Mouse (Mus musculus) heart, postnatal 4 days (tissue): ENCODE measurements around the gene Ifi202b. TPM values are rescaled to one million over a fixed set of nuclear protein-coding genes. Genes with fewer than 3 reads are reported as not detected.

Source experiments
- total RNA-seq, 2 experiments: library from RNA; stranded (reverse); gene quantifications; 2 replicates each; pipeline ENCODE4 v1.2.3; 2021

Gene Ifi202b
- total RNA-seq, 2 experiments from 2014 or later, result not detected

Other genes starting within 250 kb of the Ifi202b start
- gene Ifi207, start 241.0 kb downstream of the Ifi202b start, total RNA-seq, result 1 to 10 TPM in 1 of 2 experiments, under 1 TPM in 1; 0.68 to 1.1 TPM
- 1 to 10 TPM in 1 of 2 experiments, under 1 TPM in 1; 0.92 to 1.1 TPM for gene Ifi204, start 215.8 kb downstream of the Ifi202b start, total RNA-seq
- under 1 TPM; 0.24 to 0.36 TPM for gene Ifi211, start 69.7 kb downstream of the Ifi202b start, total RNA-seq
- 1 to 10 TPM; 5.5 to 5.8 TPM for gene Mndal, start 40.3 kb downstream of the Ifi202b start, total RNA-seq
- gene Ifi203, start 40.1 kb downstream of the Ifi202b start, total RNA-seq, result 1 to 10 TPM; 4.7 to 5.7 TPM
- gene Ifi205, start 49.1 kb upstream of the Ifi202b start, total RNA-seq, result under 1 TPM in 1 of 2 experiments, not detected in 1; 0.33 TPM
- gene Olfr433, start 58.0 kb upstream of the Ifi202b start, total RNA-seq, result not detected
- not detected for gene Olfr432, start 66.5 kb upstream of the Ifi202b start, total RNA-seq
- gene Olfr430, start 83.9 kb upstream of the Ifi202b start, total RNA-seq, result not detected
- not detected for gene Olfr429, start 101.6 kb upstream of the Ifi202b start, total RNA-seq
- not detected for gene Olfr427, start 114.1 kb upstream of the Ifi202b start, total RNA-seq
- not detected for gene Olfr231, start 138.4 kb upstream of the Ifi202b start, total RNA-seq
- gene Olfr424, start 148.8 kb upstream of the Ifi202b start, total RNA-seq, result not detected
- not detected for gene Olfr420, start 172.9 kb upstream of the Ifi202b start, total RNA-seq
- gene Spta1, start 190.0 kb upstream of the Ifi202b start, total RNA-seq, result 10 to 100 TPM in 1 of 2 experiments, 1 to 10 TPM in 1; 9.8 to 13.5 TPM